In genomic region chr17:23747471-23747870, GRCm38 (mm10) we compare ENCODE assay signal across 33 mouse cellular contexts. TPM values are rescaled to one million over a fixed set of nuclear protein-coding genes. Genes with fewer than 3 reads are reported as not detected.
"Had no signal": no experiment of that assay in that cellular context is flagged by ENCODE, and none has a peak within 500 bp of the region (broad histone marks: within the 10 kb centered on the region; RNA-seq: fewer than 3 reads in every experiment).

No protein-coding gene starts in this region.

- ATAC-seq: forebrain, embryonic 13.5 days; forebrain, embryonic 14.5 days; forebrain, embryonic 15.5 days; forebrain, embryonic 16.5 days; forebrain, postnatal 0 days had no signal

- DNase-seq: cerebellum, adult 2 months; cerebellum, adult 8-10 months; cerebellum, adult 9-10 months; cerebellum, adult 9-11 months; cerebellum, postnatal 10 days; cerebellum, postnatal 14 days; cerebellum, postnatal 25 days; cerebellum, postnatal 36 days; embryo, embryonic 11 days; forebrain, postnatal 0 days; gastrocnemius, postnatal 10 days; gastrocnemius, postnatal 14 days; gastrocnemius, postnatal 25 days; heart, adult 18-20 months; heart, adult 2 months had no signal

- H3K4me2 ChIP-seq: embryonic facial prominence, embryonic 12.5 days; embryonic facial prominence, embryonic 13.5 days; embryonic facial prominence, embryonic 15.5 days; forebrain, embryonic 12.5 days; forebrain, embryonic 13.5 days; forebrain, embryonic 15.5 days had no signal

- H3K9me3 ChIP-seq: embryonic facial prominence, embryonic 12.5 days; embryonic facial prominence, embryonic 13.5 days; embryonic facial prominence, embryonic 15.5 days; forebrain, embryonic 10.5 days; forebrain, embryonic 12.5 days; forebrain, embryonic 13.5 days; forebrain, embryonic 15.5 days; heart, embryonic 10.5 days had no signal

- H3K9ac ChIP-seq: embryonic facial prominence, embryonic 12.5 days; embryonic facial prominence, embryonic 13.5 days; embryonic facial prominence, embryonic 15.5 days; forebrain, embryonic 12.5 days; forebrain, embryonic 13.5 days; forebrain, embryonic 15.5 days; forebrain, postnatal 0 days had no signal

- H3K4me3 ChIP-seq: embryonic facial prominence, embryonic 10.5 days; embryonic facial prominence, embryonic 12.5 days; embryonic facial prominence, embryonic 13.5 days; embryonic facial prominence, embryonic 15.5 days; erythroblast, embryonic 14.5 days; forebrain, embryonic 10.5 days; forebrain, embryonic 12.5 days; forebrain, embryonic 13.5 days; forebrain, embryonic 15.5 days; heart, adult 2 months; heart, embryonic 10.5 days had no signal

- H3K27ac ChIP-seq: embryonic facial prominence, embryonic 10.5 days; embryonic facial prominence, embryonic 12.5 days; embryonic facial prominence, embryonic 13.5 days; embryonic facial prominence, embryonic 15.5 days; forebrain, embryonic 10.5 days; forebrain, embryonic 12.5 days; forebrain, embryonic 13.5 days; forebrain, embryonic 15.5 days; heart, adult 2 months; heart, embryonic 10.5 days had no signal

RNA-seq across cellular contexts. Expression of gene Kremen2, which starts 1.8 kb away (rescaled TPM):
- total RNA-seq: common myeloid progenitor, adult 5-6 weeks; gastrocnemius, adult 18-20 months; gastrocnemius, adult 8-10 months; gastrocnemius, postnatal 10 days; gastrocnemius, postnatal 14 days; gastrocnemius, postnatal 25 days; granulocyte monocyte progenitor cell, adult 5-6 weeks; heart, adult 2 months had no signal
- polyA plus RNA-seq: erythroblast, embryonic 14.5 days had no signal

RNA-seq across cellular contexts. Expression of gene 1520401A03Rik, which starts 24.9 kb away (rescaled TPM):
- total RNA-seq: common myeloid progenitor, adult 5-6 weeks; forebrain, postnatal 0 days; gastrocnemius, adult 18-20 months; gastrocnemius, adult 8-10 months; gastrocnemius, postnatal 25 days; granulocyte monocyte progenitor cell, adult 5-6 weeks; heart, adult 18-20 months; heart, adult 2 months; heart, adult 8-10 months had no signal
- polyA plus RNA-seq: embryonic facial prominence, embryonic 10.5 days; forebrain, embryonic 11.5 days; forebrain, embryonic 12.5 days; forebrain, embryonic 13.5 days; forebrain, embryonic 14.5 days; forebrain, embryonic 15.5 days; forebrain, embryonic 16.5 days; forebrain, postnatal 0 days; heart, adult 2 months; heart, embryonic 10.5 days had no signal
